Mouse (Mus musculus): ENCODE measurements around the gene Ubiad1. TPM values are rescaled to one million over a fixed set of nuclear protein-coding genes. Genes with fewer than 3 reads are reported as not detected.

Gene Ubiad1
- polyA plus RNA-seq, 1 experiment from 2014 or later: 15.9 TPM

DNA sequence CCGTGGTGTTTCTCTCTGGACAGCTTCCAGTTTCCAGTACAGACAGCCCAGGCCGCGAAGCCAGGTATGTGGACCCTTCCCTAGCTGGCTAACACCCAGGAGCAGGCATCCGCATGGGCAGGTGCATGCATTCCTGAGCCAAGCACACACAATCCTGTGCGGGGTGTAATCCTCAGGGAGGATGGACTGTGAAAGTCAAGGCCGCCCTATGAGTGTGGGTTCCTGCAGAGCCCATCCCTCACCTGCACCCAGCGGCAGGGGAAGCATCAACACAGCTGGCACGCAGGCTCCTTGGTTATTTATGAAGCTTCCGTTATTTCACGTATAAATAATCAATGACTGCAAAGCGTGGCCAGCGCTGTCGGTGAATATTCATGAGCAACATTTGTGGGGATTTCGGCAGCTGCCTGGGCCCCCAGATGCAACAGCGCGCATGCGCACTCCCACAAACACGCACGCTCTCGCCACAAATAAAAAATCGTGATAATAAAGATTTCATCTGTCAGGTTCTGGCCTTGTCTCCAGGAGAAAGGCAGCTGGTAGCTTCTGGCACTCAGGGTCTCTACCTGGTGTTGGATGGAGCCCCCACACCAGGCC is 52.8 kb downstream of the Ubiad1 start:
- peak overlapping the region; percentile 20 for H3K4me2 ChIP-seq (ENCODE audit: low read length)
- peaks cover 24% of the 10 kb centered on the region for H3K4me1 ChIP-seq (ENCODE audit: control insufficient read depth, insufficient read depth, low read length)
- H3K9me3 ChIP-seq (ENCODE audit: control insufficient read depth, low read length): no peaks in the 10 kb centered on the region
- H3K36me3 ChIP-seq (ENCODE audit: control insufficient read depth, insufficient read depth, low read length): no peaks in the 10 kb centered on the region
- H3K27ac ChIP-seq (replicated peaks; ENCODE audit: low read depth, low read length): peak overlapping the region; percentile 72
- H3K27me3 ChIP-seq (ENCODE audit: control insufficient read depth, insufficient read depth, low read length): no peaks in the 10 kb centered on the region
- 35% methylated on average over 21 of the region's 21 CpGs for WGBS
- ATAC-seq (ENCODE audit: low FRiP score, low TSS enrichment) (peak; percentile 65), DNase-seq (peak; percentile 82)
- no peak overlapping the region for H3K4me3 ChIP-seq (replicated peaks; ENCODE audit: low read depth, low read length)
- no peak overlapping the region for H3K9ac ChIP-seq (replicated peaks; ENCODE audit: low read length)

- DNase-seq: no peak
- Histone ChIP-seq H3K4me1 (ENCODE audit: control insufficient read depth, insufficient read depth, low read length) (peaks cover 29% of the 10 kb centered on the region), H3K27ac (replicated peaks; ENCODE audit: low read depth, low read length) (no peak overlapping the region), H3K36me3 (ENCODE audit: control insufficient read depth, insufficient read depth, low read length) (no peaks in the 10 kb centered on the region), H3K27me3 (ENCODE audit: control insufficient read depth, insufficient read depth, low read length) (no peaks in the 10 kb centered on the region), H3K4me3 (replicated peaks; ENCODE audit: low read depth, low read length) (no peak overlapping the region), H3K9me3 (ENCODE audit: control insufficient read depth, low read length) (no peaks in the 10 kb centered on the region), H3K4me2 (ENCODE audit: low read length) (no peak overlapping the region), H3K9ac (replicated peaks; ENCODE audit: low read length) (no peak overlapping the region)
- 35% methylated on average over 7 of the region's 7 CpGs for WGBS
- ATAC-seq (ENCODE audit: low FRiP score, low TSS enrichment): no peak
Observed at GRCm38 (mm10) chr4:148389635-148390034, 54.9 kb downstream of the Ubiad1 start.

- no peak overlapping the region for H3K27ac ChIP-seq (replicated peaks; ENCODE audit: low read depth, low read length)
- no peaks in the 10 kb centered on the region for H3K36me3 ChIP-seq (ENCODE audit: control insufficient read depth, insufficient read depth, low read length)
- no peak for DNase-seq
- WGBS: 75% methylated on average over 6 of the region's 6 CpGs
- H3K4me3 ChIP-seq (replicated peaks; ENCODE audit: low read depth, low read length): no peak overlapping the region
- no peaks in the 10 kb centered on the region for H3K27me3 ChIP-seq (ENCODE audit: control insufficient read depth, insufficient read depth, low read length)
- H3K9me3 ChIP-seq (ENCODE audit: control insufficient read depth, low read length): no peaks in the 10 kb centered on the region
- no peak overlapping the region for H3K9ac ChIP-seq (replicated peaks; ENCODE audit: low read length)
- H3K4me2 ChIP-seq (ENCODE audit: low read length): no peak overlapping the region
- ATAC-seq (ENCODE audit: low FRiP score, low TSS enrichment): no peak
- peaks cover 35% of the 10 kb centered on the region for H3K4me1 ChIP-seq (ENCODE audit: control insufficient read depth, insufficient read depth, low read length)
Observed at GRCm38 (mm10) chr4:148389047-148389446, 55.5 kb downstream of the Ubiad1 start.

DNA sequence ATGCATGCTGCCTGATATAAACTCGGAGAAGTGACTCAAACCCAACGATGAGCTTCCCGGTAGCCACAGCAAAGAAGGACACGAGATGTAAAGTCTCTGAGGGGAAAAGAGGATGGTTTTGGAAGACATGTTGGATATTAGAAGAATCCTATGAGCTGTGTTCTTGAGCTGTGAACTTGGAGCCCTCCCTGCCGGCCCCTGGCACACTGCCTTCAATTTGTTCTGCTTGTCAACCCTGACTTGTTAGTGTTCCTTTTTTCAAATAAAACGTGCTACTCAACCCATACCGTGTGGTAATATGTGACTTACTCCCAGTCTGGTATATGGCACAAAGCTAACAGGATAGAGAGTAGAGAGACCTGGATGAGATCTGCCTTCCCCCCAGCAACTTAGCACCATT is 59.3 kb downstream of the Ubiad1 start:
- Histone ChIP-seq H3K36me3 (ENCODE audit: control insufficient read depth, insufficient read depth, low read length) (no peaks in the 10 kb centered on the region), H3K27ac (replicated peaks; ENCODE audit: low read depth, low read length) (peak overlapping the region; percentile 73), H3K9me3 (ENCODE audit: control insufficient read depth, low read length) (no peaks in the 10 kb centered on the region), H3K4me3 (replicated peaks; ENCODE audit: low read depth, low read length) (no peak overlapping the region), H3K9ac (replicated peaks; ENCODE audit: low read length) (no peak overlapping the region), H3K27me3 (ENCODE audit: control insufficient read depth, insufficient read depth, low read length) (no peaks in the 10 kb centered on the region), H3K4me2 (ENCODE audit: low read length) (no peak overlapping the region), H3K4me1 (ENCODE audit: control insufficient read depth, insufficient read depth, low read length) (peaks cover 24% of the 10 kb centered on the region)
- WGBS: 28% methylated on average over 7 of the region's 7 CpGs
- ATAC-seq (ENCODE audit: low FRiP score, low TSS enrichment) (no peak), DNase-seq (no peak)

Other genes starting within 250 kb of the Ubiad1 start
- 10.6 and 11.8 TPM in 2 replicates for gene Disp3, start 156.8 kb downstream of the Ubiad1 start, polyA plus RNA-seq (2014; fragmentation: Nextera tagmentation; extraction: Ambion mirVana)
- gene Mtor, start 3.8 kb upstream of the Ubiad1 start, polyA plus RNA-seq (2014; fragmentation: Nextera tagmentation; extraction: Ambion mirVana): 30.6 and 34.8 TPM in 2 replicates
- gene Angptl7, start 55.7 kb upstream of the Ubiad1 start, polyA plus RNA-seq (2014; fragmentation: Nextera tagmentation; extraction: Ambion mirVana): 0.26 and 0.41 TPM in 2 replicates
- 76.5 and 93.2 TPM in 2 replicates for gene Exosc10, start 113.7 kb upstream of the Ubiad1 start, polyA plus RNA-seq (2014; fragmentation: Nextera tagmentation; extraction: Ambion mirVana)
- gene Srm, start 146.7 kb upstream of the Ubiad1 start, polyA plus RNA-seq (2014; fragmentation: Nextera tagmentation; extraction: Ambion mirVana): 146 and 171 TPM in 2 replicates
- gene Masp2, start 157.8 kb upstream of the Ubiad1 start, polyA plus RNA-seq (2014; fragmentation: Nextera tagmentation; extraction: Ambion mirVana): 0.51 and 1.00 TPM in 2 replicates
- gene Tardbp, start 182.2 kb upstream of the Ubiad1 start, polyA plus RNA-seq (2014; fragmentation: Nextera tagmentation; extraction: Ambion mirVana): 105 and 106 TPM in 2 replicates
- gene Gm572, start 198.5 kb upstream of the Ubiad1 start, polyA plus RNA-seq (2014; fragmentation: Nextera tagmentation; extraction: Ambion mirVana): not detected in 2 replicates